Mouse (Mus musculus): ENCODE data around the gene Bcl7c.

DNA sequence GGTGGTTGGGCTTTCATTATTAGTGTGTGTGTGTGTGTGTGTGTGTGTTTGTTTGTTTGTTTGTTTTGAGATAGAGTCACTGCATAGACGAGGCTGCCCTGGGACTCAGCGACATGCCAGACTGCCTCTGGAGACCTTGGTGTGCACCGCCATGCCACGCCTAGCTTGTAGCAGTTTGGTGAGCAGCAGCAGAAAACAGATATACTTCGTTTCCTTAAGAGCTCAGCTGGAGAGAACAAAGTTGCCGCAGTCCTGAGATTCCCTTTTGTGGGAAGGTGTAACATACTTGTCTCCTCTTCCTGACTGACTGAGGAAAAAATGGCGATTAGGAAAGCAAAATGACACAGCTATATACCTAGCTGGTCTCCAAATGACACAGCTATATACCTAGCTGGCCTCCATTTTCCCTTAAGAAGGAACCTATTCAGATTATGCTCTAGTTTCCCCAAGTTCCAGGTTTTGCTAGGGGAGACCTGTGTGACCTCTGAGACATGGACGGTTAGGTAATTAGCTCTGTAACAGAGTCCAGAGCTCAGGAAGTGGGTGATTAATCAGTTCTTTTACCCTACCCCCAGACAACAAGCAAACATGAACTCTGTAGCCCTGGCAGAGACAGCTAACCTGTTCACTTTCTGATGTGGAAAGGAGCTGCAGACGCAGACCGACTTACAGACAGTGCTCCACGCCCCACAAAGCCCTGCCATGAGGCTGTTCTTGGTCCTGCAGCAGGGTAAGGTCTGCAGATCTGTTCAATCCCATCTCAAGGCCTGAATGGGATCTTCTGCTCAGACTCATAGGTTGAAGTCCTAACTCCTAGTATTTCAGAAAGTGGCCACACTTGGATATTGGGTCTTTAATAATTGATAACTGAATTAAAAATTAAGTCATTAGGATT lies 36.6 kb downstream of the Bcl7c start:
- TF ChIP-seq EP300 (optimal IDR thresholded peaks at IDR 0.05) (no peak), CTCF (IDR thresholded peaks at IDR 0.05; ENCODE audit: low read depth) (no peak)
